Mouse (Mus musculus): ENCODE measurements around the gene Prtg.

The Prtg gene

DNA sequence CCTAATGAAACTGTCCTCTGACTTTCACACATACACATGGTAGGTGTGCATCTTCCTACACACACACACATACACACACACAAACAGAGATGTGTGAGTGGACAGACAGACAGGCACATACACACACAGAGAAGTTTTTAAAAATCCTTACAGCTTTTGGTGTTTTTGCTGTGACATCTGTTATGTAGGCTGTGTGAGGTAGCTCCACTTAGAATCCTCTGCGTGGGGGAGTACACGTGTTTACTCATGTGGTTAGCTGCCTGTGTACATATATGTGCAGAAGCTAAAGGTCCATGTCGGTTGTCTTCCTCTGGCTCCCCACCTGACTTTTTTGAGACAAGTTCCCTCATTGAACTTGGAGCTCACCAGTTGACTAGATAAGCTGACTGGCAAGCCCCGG lies 56.3 kb downstream of the Prtg start:
- no peak for DNase-seq (ENCODE audit: low read depth)

DNA sequence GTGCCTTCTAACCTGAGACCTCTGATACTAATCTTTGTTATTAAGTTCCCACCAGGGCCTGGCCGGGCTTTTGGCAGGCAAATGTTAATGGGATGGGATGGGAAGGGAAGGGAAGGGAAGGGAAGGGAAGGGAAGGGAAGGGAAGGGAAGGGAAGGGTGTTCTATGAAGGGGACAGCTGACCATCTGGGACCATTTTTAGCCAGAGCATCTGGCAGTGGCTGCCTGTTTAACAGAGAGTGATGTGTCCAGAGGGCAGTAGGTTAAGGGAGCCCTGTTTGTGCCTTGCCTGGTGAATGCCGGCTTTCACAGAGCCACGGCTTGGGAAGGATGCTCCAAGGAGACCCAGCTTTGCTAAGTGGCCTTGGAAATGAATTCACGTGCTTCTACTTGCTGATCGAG lies 57.1 kb downstream of the Prtg start:
- no peak for DNase-seq (ENCODE audit: low read depth)

DNA sequence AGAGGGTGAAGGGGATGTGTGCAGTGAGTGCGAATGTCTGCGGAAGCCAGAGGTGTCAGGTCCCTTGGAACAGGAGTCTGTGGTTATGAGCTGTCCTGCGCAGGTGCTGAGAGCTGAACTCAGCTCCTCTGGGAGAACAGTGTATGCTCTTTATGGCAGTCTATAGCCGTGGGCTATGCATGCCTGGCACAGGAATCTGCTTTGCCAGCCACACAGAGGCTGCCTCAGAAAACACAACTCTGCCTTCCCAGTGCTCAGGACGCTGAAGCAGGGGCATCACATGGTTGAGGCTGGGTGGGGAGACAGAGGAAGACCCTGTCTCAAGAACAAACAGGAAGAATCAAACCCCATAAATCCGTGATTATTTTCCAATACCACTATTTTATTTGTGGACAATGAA lies 60.8 kb downstream of the Prtg start:
- no peak for DNase-seq (ENCODE audit: low read depth)

DNA sequence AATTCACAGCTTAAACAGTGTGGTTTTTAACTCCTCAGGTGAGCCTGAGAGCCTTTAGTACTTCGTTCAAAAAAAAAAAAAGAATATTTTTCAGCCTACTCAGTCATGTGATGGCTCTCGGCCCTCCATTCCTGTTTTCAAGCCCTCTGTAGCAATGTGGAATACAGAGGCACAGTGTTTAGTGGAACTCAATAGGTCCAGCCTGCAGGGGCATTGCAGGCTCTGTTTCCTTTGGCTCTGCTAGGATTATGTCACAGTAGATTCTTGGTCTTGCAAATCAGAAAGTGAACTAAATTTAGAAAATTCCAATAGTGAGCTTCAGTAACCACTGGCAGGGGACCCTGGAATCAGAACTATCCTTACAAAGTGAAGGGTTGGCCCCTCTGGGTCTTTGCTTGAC lies 62.1 kb downstream of the Prtg start:
- no peak for DNase-seq (ENCODE audit: low read depth)

DNA sequence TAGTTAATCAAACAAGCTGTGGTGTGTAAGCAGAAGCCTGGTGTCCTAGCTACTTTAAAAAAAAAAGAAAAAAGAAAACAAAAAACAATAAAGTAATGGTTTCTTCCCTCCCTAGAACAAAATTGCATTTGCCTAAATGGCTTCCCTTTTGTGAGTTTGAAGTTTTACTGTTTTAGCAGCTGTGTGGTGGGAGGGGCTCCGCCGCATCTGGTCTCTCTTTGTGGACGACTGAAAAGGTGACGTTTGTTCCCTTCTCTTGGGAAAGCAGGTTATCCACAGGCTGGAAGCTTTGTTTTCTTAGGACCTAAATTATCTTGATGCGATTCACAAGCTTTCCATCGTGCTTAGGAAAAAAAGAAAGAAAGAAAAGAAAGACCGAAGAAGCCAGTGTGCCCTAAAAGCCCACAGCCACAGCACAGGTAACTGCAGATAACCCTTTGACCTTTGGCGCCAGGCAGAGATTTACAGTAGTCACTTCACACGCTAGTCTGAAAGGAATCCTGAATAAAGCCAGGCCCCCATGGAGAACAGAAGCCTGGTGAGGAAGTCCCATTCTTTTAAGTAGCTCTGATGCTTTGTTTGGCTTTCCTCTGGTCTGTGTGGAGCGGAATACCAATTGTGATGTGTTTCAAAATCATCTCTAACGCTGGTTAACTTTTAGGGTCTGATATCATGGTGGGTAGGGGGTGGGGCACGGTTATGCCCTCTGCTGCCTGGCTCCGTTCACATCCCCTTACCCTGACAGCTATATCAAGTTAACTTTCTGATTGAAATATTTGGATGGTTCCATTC lies 65.0 kb downstream of the Prtg start:
- no peak for DNase-seq (ENCODE audit: low read depth)

DNA sequence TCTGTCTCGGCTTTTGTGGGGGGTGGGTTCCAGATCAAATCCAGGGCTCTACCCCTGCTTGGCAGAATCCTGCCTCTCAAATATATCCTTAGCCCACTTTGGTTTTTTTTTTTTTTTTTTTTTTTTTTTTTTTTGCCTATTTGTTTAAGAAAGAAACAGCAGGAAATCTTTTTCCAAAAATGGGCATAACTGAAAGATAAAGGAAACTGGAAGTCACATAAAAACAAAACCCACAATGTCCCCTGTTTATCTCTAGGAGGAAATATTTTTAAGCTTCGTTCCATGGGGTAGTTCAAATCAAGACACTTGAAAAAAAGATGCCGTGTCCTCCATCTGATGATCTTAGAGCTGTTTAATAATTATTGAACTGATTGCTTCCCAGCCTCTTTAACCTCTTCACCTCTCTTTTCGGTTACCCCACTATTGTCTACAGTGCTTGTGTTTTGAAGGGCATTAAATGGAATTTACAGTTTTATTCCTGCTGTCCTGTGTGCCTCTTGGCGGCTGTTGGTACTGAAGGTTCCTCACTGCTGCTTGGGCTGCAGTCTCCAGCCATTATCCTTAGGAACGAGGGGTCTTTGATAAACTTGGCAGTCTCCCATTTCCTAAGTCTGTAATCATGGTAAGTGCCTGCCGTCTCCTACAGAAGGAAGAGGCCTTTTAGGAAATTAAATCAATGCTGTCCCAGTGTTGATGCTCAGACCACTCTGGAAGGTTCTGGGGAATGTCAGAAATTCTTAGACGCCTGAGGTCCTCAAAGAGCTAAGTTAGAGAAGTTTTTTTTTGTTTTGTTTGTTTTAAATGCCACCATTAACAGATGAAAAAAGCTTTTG lies 65.8 kb downstream of the Prtg start:
- DNase-seq (ENCODE audit: low read depth) = no peak

DNA sequence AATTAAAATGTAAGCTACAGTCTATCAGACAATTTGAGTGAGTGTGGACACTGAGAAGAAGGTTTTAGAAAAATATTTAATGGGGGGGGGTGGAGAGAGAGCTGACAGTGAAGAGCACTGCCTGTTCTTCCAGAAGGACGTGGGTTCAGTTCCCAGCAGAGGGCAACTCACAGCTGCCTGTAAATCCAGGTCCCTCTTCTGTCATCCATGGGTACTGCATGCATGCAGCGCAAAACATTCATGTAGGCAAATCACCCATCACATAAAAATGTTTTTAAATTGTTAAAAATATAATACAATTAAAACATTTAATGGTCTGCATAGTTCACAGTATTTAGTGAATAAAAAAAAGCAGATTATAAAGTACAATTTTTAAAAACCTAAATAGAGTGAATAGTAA lies 69.2 kb downstream of the Prtg start:
- no peak for DNase-seq (ENCODE audit: low read depth)

DNA sequence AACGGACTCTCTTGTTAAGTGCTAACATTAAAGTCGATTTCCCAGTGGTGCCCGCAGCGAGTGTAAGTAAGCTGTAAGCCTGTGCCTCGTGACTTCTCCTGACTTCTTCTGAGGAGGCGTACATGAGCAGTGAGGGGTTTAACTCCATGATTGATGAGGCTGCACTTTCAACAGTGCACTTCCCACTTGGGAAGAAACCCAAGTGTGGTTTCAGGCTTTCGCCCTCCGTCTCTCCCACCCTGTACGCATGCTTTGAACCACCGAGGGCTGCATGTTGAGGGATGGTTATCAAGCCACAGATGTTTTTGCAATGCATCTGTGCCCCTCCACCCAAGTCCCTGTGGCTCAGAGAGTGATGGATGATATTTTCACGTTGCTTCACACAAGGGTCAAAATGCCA lies 71.2 kb downstream of the Prtg start:
- DNase-seq (ENCODE audit: low read depth) = no peak

DNA sequence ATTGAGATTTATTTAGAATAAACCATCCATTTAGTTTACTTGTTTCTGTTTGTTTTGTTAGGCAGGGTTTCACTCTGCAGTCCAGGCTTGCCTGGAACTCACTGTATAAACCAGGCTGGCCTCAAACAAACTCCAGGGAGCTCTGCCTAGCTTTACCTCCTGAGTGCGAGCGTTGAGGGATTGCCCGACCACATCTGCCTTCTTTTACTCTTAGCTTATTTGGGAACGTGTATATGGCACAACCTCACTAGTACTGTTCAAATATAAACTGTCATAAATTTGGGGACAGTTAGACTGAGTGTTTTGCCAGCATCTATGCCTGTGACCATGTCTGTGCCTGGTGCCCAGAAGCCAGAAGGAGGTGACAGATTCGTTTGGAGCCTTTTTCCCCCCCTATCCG lies 72.0 kb downstream of the Prtg start:
- DNase-seq (ENCODE audit: low read depth) = no peak

DNA sequence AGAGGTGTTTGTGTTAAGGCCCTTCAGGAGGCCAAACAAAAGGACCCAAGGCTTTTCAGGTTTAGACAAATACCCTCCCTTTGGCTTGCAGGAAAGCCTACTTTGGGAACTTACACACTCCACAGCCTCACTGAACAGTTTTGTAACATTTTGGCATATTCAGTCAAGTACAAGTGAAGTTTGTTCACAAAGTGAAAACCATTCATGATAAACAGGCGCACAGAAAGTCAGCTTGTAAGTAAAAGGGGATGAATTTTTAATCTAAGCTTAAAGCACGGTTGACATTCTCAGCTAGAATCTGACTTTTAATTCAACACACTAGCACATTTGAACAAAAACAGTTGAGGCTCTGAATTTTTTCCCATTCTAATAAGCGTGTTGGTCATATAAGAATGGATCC lies 72.9 kb downstream of the Prtg start:
- DNase-seq (ENCODE audit: low read depth) = no peak

DNA sequence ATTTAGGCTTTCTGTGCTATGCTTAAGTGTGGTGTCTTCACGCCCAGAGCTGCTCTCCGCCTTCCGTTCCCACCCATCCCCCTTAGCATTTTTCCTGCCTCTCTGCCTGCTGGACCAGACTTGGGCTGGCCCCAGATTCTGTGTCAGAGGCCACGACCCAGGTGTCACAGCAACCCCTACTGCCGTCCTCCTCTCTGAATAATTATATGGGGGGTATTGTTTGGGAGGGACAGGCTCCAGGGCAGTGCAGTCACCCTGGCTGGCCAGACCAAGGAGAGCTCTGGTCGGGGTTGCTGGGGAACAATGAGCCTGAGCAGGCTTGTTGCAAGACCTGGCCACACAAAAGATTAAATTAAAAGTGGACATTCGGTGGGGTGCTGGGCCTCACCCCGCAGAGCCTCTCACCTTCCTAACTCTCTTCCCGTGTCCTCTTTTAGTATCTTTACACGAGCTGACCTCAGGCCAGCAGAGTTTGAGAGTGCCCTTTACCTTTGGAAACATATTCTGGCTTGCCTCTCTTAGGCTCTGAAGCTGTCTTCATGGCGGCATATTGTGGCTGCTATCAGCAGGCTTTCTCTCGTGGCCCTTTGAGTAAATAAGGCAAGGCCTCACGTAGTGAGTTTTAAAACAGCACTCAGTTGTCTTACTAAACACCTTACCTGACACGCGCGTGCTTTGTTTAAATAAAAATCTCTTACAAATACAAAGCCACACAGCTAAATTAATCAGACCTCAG lies 73.7 kb downstream of the Prtg start:
- no peak for DNase-seq (ENCODE audit: low read depth)

DNA sequence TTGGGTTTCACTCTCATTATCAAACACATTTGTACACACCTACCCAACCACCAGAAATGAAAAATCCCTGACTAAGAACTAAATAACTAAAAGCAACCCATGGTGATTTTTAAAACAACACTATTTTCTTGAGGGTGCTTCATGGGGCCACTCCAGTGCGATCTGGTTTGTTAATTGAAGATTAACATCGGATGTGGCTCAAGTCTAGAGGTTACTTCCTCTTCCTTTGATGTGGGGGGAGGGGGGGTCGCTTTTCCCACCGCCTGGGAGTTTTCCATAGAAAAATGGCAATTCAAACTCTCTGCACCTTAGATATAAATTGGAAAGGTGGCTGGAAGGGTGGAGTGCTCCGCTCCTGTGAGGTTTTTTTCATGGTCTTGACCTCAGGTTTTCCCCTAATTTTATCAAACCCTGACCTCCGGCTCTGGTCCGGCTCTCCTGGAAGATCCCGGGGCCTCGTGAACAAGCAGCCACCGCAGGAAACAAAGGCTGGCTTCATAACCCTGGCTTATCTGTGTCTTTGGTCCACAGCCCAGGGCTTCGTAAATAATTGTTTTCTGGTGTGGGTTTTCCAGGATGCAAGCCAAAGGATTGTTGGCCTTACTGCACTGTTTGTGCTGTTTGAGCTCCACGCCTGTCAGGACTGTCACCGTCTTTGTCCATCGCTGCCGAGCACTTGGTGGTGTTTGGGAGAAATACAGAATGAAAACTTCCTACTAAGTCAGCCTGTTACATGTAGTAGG lies 74.5 kb downstream of the Prtg start:
- no peak for DNase-seq (ENCODE audit: low read depth)

DNA sequence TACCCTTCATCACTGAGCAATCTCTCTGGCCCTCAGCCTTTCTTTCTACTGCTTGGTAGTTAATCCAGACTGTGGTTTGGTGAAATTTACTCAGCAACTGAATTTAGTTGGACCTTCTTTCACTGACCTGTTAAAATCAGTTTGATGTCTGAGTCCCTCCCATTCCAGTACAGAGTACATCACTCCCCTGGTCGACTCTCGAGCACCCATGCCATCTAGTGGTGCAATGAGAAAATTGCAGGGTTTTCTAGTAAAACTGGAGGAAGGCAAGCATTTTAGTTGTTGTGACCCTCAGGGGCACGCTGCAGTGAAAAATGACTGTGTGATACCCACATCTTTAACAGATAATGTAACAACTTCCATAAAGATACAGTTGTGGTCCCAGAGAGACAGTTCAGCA lies 77.3 kb downstream of the Prtg start:
- DNase-seq (ENCODE audit: low read depth) = peak; percentile 39

DNA sequence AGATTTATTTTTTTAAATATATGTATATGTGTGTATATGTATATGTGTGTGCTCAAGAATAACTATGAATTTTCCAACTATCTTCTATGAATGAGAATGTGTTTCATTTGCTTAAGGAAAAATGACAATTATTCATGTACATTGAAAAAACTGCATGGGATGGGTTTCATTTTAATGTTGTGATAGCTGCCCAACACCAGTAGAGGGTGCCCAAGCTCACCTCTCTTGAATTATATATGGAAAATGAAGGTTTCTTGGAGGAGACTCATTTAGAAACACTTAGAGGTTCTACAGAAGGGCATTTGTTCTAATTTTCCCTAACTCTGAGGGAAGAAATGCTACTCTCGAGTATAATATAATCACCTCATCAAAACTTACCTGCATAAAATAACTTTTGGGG lies 83.1 kb downstream of the Prtg start:
- DNase-seq (ENCODE audit: low read depth) = no peak

DNA sequence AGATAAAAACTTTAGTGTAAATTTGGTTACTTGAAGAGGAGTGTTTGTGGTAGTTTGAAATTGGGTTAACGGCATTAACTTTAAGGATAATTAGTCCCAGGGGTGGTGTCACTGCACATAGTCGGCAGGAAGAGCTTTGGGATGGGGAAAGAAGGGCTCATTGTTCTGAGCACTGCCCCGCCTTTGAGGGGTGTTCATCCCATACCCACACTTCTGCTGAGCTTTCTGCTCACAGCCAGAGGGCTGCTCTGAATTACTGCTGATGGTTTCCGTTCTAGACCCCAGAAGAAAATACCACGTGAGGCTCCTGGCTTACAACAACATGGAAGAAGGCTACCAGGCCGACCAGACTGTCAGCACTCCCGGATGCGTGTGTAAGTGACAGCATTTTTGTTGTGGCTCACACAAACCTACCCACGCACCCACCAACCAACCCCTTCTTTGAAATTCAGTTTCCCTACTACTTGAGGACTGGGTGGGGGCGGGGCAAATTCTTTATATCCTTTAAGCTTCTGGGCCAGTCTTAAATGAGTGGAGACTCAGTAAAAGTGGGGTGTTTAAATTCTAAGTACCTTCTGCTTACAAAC lies 83.9 kb downstream of the Prtg start:
- no peak for DNase-seq (ENCODE audit: low read depth)

DNA sequence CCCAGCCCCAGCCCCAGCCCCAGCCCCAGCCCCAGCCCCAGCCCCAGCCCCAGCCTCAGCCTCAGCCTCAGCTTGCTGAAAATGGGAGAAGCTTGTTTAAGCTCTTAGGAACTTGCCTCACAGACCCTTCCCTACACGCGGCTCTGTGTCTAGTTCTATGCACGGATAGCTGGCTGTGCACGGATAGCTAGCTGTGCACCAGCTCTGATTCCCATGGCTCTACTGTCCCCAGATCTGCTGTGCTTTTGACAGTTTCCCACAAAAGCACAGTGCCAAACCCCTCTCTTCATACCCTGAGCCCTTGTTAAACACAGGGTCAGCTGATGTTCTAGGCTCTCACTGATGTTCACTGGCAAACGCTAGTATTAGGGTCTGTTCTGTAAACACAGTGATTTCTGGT lies 86.1 kb downstream of the Prtg start:
- no peak for DNase-seq (ENCODE audit: low read depth)

DNA sequence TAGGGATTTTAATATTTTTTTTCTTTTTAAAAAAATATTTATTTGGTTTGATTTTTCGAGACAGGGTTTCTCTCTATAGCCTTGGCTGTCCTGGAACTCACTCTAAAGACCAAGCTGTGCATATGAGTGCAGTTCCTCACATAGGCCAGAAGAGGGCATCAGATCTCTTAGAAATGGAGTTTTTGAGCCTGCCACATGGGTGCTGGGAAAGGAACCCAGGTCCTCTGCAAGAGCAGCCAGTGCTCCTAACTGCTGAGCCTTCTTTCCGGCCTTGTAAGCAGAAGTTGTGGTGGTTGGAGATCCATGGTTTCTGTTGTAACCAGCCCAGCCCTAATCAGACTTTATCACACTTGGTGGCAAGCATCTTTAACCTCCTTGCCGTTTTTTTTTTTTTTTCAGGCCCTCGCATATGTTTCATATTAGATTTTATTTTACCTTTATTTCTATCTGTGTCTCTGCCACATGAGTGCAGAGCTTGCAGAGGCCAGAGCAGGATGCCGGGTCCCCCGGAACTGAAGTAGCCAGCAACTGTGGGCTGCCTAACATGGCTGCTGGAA lies 88.2 kb downstream of the Prtg start:
- no peak for DNase-seq (ENCODE audit: low read depth)

DNA sequence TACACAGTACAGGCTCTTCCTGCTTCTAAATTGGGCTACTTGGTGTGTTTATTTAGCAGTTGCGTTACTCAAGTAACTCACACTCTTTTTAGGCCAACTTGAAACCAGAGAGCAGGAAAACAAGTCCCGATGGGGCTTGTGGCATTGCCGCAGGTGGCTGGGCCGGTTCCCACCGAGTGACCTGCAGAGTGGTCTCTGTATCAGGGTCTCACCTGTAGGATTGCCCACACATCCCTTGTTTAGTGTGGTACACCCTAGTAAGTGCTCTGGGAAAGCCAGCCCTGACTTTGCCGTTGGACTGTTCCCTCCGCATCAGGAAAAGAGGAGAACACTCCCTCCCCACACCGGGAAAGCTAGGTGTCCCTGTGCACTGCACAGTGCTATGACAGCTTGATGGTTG lies 95.4 kb downstream of the Prtg start:
- no peak for DNase-seq (ENCODE audit: low read depth)

DNA sequence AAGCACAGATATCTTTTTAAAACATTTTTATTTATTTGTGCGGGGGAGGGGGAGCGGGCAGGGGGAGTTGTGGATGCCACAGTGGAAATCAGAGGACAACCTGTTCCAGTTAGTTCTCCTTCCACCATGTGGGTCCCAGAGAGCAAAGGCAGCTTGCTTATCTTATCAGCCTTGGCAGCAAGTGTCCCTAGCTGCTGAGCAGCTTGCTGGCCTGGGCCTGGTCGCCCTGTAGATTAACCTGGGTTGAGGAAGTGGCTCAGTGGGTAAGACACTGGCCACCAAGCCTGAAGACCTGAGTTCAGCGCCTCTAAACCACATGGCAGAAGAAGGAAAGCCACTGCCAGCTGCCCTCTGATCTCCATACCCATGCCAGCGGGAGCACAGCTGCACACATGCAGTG lies 95.9 kb downstream of the Prtg start:
- DNase-seq (ENCODE audit: low read depth) = peak; percentile 25

DNA sequence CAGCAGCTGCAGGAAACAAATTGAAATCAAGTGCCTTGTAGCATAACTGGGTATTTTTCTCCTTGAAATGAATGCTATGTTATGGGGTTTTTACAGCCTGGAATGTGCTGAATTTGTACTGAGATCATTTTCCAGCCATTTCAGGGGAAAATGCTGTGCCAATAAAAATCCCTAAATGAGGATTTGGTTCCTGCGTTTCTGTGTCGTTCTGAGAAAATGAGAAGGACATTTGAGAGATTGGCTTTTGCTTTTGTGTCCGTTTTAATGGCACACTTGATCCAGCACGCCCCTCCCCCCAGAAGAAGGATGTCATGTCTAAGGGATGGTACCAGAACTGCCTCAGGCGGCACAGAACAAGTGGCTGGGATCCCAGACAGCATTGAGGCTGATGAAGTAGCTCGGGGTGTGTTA lies 100.0 kb downstream of the Prtg start:
- no peak for DNase-seq (ENCODE audit: low read depth)

DNA sequence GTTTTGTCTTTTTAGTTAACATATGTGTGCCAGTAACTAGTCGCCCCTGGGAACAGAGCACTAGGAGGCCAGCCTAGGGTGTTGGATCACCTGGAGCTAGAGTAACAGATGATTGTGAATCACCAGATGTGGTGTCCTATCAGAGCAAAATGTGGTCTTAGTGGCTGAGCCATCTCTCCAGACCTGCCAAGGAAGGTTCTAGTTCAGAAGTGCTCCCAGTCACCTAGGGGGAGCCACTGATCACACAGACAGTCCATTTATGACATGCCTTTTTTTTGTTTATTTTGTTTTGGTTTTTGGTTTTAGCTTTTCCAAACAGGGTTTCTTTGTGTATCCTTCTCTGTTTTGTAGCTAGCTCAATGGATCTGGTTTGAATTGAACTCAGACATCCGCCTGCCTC lies 104.7 kb downstream of the Prtg start:
- no peak for DNase-seq (ENCODE audit: low read depth)

DNA sequence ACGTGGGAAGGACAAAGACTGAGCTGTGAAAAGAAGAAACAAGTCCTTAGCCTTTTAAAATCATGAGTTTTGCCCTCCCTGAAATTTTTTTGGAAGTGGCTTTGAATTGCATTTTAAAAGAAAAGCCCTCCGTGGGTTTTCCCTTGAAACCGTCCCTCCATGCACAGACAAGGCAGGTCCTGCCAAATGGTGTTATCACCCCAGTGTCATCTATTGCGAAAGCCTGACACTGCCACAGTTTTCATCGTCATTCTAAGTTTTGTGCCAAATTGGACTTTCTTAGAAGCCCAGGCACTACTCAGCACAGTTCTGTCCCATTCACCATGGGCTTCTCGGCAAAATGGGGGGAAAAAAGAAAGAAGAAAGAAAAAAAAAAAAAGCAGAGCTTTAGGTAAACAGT lies 106.9 kb downstream of the Prtg start:
- no peak for DNase-seq (ENCODE audit: low read depth)
